Comparison of ENCODE assay signal across 20 mouse cellular contexts in the genomic region with DNA sequence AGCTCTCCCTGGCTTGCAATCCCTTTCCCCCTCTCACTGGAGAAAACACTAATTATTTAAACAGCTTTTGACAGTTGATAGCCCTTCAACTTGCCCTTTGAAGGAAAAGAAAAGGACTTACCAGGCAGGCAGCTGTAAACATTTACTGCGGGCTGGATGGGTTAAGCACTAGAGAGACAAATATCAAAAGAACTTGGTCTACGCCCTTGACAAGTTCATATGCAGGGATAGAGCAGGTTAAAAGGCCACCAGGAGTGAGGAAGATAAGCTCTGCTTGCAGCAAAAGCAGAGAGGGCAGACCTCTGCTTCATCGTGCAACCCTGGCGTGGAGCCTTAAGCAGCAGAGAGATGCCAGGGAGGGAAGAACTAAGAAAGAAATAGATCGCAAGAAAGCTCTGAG.
A peak's percentile ranks its signal among the peaks of the same experiment; 100 is the strongest.
DNase-seq lines count a peak whose midpoint lies in the region; ATAC-seq lines count a peak whose summit lies in the region.
"Had no signal": no experiment of that assay in that cellular context is flagged by ENCODE, and none has a peak within 500 bp of the region (broad histone marks: within the 10 kb centered on the region; RNA-seq: fewer than 3 reads in every experiment).

No protein-coding gene starts in this region.

- H3K27me3 ChIP-seq in hindbrain, embryonic 10.5 days (ENCODE audit: insufficient read depth, poor library complexity, severe bottlenecking), result no peaks in the 10 kb centered on the region
- H3K27me3 ChIP-seq in hindbrain, embryonic 11.5 days (ENCODE audit: control insufficient read depth, insufficient read depth, low read length), result no peaks in the 10 kb centered on the region
- H3K27me3 ChIP-seq: embryonic facial prominence, embryonic 12.5 days; forebrain, embryonic 15.5 days; heart, embryonic 12.5 days; intestine, embryonic 15.5 days had no signal

- intact Hi-C loops in heart, postnatal 14 days (cut with DNase I), result no loop called here

- ATAC-seq in hindbrain, embryonic 11.5 days (ENCODE audit: low FRiP score), result no peak
- ATAC-seq: forebrain, embryonic 15.5 days; intestine, embryonic 15.5 days had no signal

- no peaks in the 10 kb centered on the region for H3K9me3 ChIP-seq in hindbrain, embryonic 10.5 days
- H3K9me3 ChIP-seq in hindbrain, embryonic 11.5 days (ENCODE audit: control insufficient read depth, low read length), result no peaks in the 10 kb centered on the region
- H3K9me3 ChIP-seq: embryonic facial prominence, embryonic 12.5 days; forebrain, embryonic 15.5 days; heart, embryonic 12.5 days; intestine, embryonic 15.5 days had no signal

- no peak overlapping the region for H3K9ac ChIP-seq in hindbrain, embryonic 11.5 days (ENCODE audit: low read depth, low read length)
- H3K9ac ChIP-seq: embryonic facial prominence, embryonic 12.5 days; forebrain, embryonic 15.5 days; heart, embryonic 12.5 days; hindbrain, embryonic 14.5 days; intestine, embryonic 15.5 days had no signal

- H3K4me2 ChIP-seq in hindbrain, embryonic 11.5 days (replicated peaks; ENCODE audit: low read depth, low read length), result no peak overlapping the region
- H3K4me2 ChIP-seq: embryonic facial prominence, embryonic 12.5 days; forebrain, embryonic 15.5 days; heart, embryonic 12.5 days; hindbrain, embryonic 14.5 days; intestine, embryonic 15.5 days had no signal

- peak; percentile 14 for DNase-seq in embryo, embryonic 10 days (ENCODE audit: low spot score)
- no peak for DNase-seq in embryo, embryonic 11 days
- peak; percentile 4 for DNase-seq in hindbrain, embryonic 10.5 days (ENCODE audit: low spot score)
- no peak for DNase-seq in hindbrain, embryonic 11.5 days (ENCODE audit: low spot score)
- DNase-seq in ZHBTc4 (ENCODE audit: low read depth, low spot score), result peak; percentile 79
- peak; percentile 21 for DNase-seq in yolk sac, embryonic 10.5 days (ENCODE audit: low spot score)
- DNase-seq in retina, postnatal 1 day, result no peak
- DNase-seq in heart, postnatal 14 days, result no peak
- DNase-seq: adrenal gland, postnatal 10 days; cerebellum, adult 11-12 months; cerebellum, adult 9-10 months; cerebellum, postnatal 36 days; gastrocnemius, postnatal 14 days; heart, postnatal 4 days; kidney, adult 18-20 months had no signal

- peaks cover 12% of the 10 kb centered on the region for H3K4me1 ChIP-seq in hindbrain, embryonic 10.5 days (replicated peaks)
- H3K4me1 ChIP-seq in hindbrain, embryonic 11.5 days (replicated peaks; ENCODE audit: control insufficient read depth, insufficient read depth, low read length), result no peaks in the 10 kb centered on the region
- H3K4me1 ChIP-seq: intestine, embryonic 15.5 days had no signal

- H3K36me3 ChIP-seq in hindbrain, embryonic 10.5 days, result no peaks in the 10 kb centered on the region
- no peaks in the 10 kb centered on the region for H3K36me3 ChIP-seq in hindbrain, embryonic 11.5 days (ENCODE audit: control insufficient read depth, insufficient read depth, low read length)
- H3K36me3 ChIP-seq: embryonic facial prominence, embryonic 12.5 days; forebrain, embryonic 15.5 days; heart, embryonic 12.5 days; intestine, embryonic 15.5 days had no signal

- 69% methylated on average over 5 of the region's 5 CpGs for WGBS in hindbrain, embryonic 10.5 days
- WGBS in hindbrain, embryonic 11.5 days, result 69% methylated on average over 5 of the region's 5 CpGs

- no peak overlapping the region for H3K4me3 ChIP-seq in hindbrain, embryonic 10.5 days
- H3K4me3 ChIP-seq in hindbrain, embryonic 11.5 days (ENCODE audit: low read depth, low read length), result no peak overlapping the region
- H3K4me3 ChIP-seq: embryonic facial prominence, embryonic 12.5 days; forebrain, embryonic 15.5 days; heart, embryonic 12.5 days; intestine, embryonic 15.5 days had no signal

- H3K27ac ChIP-seq in hindbrain, embryonic 10.5 days, result no peak overlapping the region
- no peak overlapping the region for H3K27ac ChIP-seq in hindbrain, embryonic 11.5 days (ENCODE audit: low read depth, low read length)
- H3K27ac ChIP-seq: embryonic facial prominence, embryonic 12.5 days; forebrain, embryonic 15.5 days; hindbrain, embryonic 14.5 days; intestine, embryonic 15.5 days had no signal

Comparison
In these comparisons a context has a peak if more than half of its experiments do, and no peak if none do; other contexts are left out.
1. DNase-seq: peak in embryo, embryonic 10 days (single experiment), hindbrain, embryonic 10.5 days (single experiment), ZHBTc4 (single experiment) and yolk sac, embryonic 10.5 days (single experiment); none in embryo, embryonic 11 days (single experiment), hindbrain, embryonic 11.5 days (single experiment), retina, postnatal 1 day (single experiment) and heart, postnatal 14 days (0 of 2).